Mouse (Mus musculus): ENCODE data around the gene Plcd3. TPM values are rescaled to one million over a fixed set of nuclear protein-coding genes. Genes with fewer than 3 reads are reported as not detected.

Gene Plcd3
- polyA plus RNA-seq, 1 experiment from 2014 or later: 1.8 TPM

GRCm38 (mm10) chr11:103116008-103116818, 14.8 kb upstream of the Plcd3 start, which contains the start of gene Hexim1:
Gene Hexim1 (plus strand): TSS chr11:103116231.
- peak; percentile 93 for ATAC-seq
- H3K27ac ChIP-seq: peak within 1 kb of the TSS; percentile 95
- peaks cover 28% of the 10 kb centered on the region for H3K4me1 ChIP-seq (replicated peaks)
- H3K9me3 ChIP-seq: no peaks in the 10 kb centered on the region
- WGBS: under 1% methylated on average over 53 of the region's 53 CpGs
- peak within 1 kb of the TSS; percentile 91 for H3K4me2 ChIP-seq (replicated peaks)
- no peaks in the 10 kb centered on the region for H3K36me3 ChIP-seq
- no peaks in the 10 kb centered on the region for H3K27me3 ChIP-seq (replicated peaks)
- H3K4me3 ChIP-seq (replicated peaks): peak within 1 kb of the TSS; percentile 70
- H3K9ac ChIP-seq: peak within 1 kb of the TSS; percentile 90

- peak overlapping the region; percentile 95 for H3K27ac ChIP-seq
- no peaks in the 10 kb centered on the region for H3K27me3 ChIP-seq (replicated peaks)
- peak overlapping the region; percentile 90 for H3K9ac ChIP-seq
- H3K36me3 ChIP-seq: no peaks in the 10 kb centered on the region
- no peaks in the 10 kb centered on the region for H3K9me3 ChIP-seq
- H3K4me1 ChIP-seq (replicated peaks): peaks cover 28% of the 10 kb centered on the region
- ATAC-seq: peak; percentile 73
- peak overlapping the region; percentile 72 for H3K4me2 ChIP-seq (replicated peaks)
- WGBS: under 1% methylated on average over 34 of the region's 34 CpGs
- H3K4me3 ChIP-seq (replicated peaks): peak overlapping the region; percentile 70
Measured at GRCm38 (mm10) chr11:103115163-103116007, 13.9 kb upstream of the Plcd3 start.

- Histone ChIP-seq H3K4me3 (replicated peaks) (peak overlapping the region; percentile 70), H3K4me2 (replicated peaks) (peak overlapping the region; percentile 72), H3K9me3 (no peaks in the 10 kb centered on the region), H3K9ac (peak overlapping the region; percentile 90), H3K4me1 (replicated peaks) (peaks cover 28% of the 10 kb centered on the region), H3K36me3 (no peaks in the 10 kb centered on the region), H3K27me3 (replicated peaks) (no peaks in the 10 kb centered on the region), H3K27ac (peak overlapping the region; percentile 95)
- 88% methylated on average over 11 of the region's 11 CpGs for WGBS
- no peak for ATAC-seq
Measured at GRCm38 (mm10) chr11:103114270-103114943, 12.9 kb upstream of the Plcd3 start.

GRCm38 (mm10) chr11:103113771-103114170, 12.3 kb upstream of the Plcd3 start:
- no peak overlapping the region for H3K27ac ChIP-seq
- no peak overlapping the region for H3K4me3 ChIP-seq (replicated peaks)
- no peak overlapping the region for H3K4me2 ChIP-seq (replicated peaks)
- no peaks in the 10 kb centered on the region; the same call in 1 of the 2 replicates for H3K36me3 ChIP-seq
- H3K4me1 ChIP-seq (replicated peaks): peaks cover 25% of the 10 kb centered on the region
- H3K9me3 ChIP-seq: no peaks in the 10 kb centered on the region
- ATAC-seq: no peak
- H3K27me3 ChIP-seq (replicated peaks): no peaks in the 10 kb centered on the region
- WGBS: 73% methylated on average over 4 of the region's 4 CpGs
- no peak overlapping the region for H3K9ac ChIP-seq

GRCm38 (mm10) chr11:103113005-103113404, 11.5 kb upstream of the Plcd3 start:
- 55% methylated on average over 12 of the region's 12 CpGs for WGBS
- peak overlapping the region; percentile 82; the same call in 1 of the 2 replicates for H3K4me2 ChIP-seq (replicated peaks)

GRCm38 (mm10) chr11:103112552-103112912, 11.1 kb upstream of the Plcd3 start:
- WGBS: 34% methylated on average over 9 of the region's 9 CpGs
- H3K27ac ChIP-seq: peak overlapping the region; percentile 45
- no peaks in the 10 kb centered on the region for H3K9me3 ChIP-seq
- no peak for ATAC-seq
- peaks cover 21% of the 10 kb centered on the region; the same call in 1 of the 2 replicates for H3K4me1 ChIP-seq (replicated peaks)
- H3K27me3 ChIP-seq (replicated peaks): no peaks in the 10 kb centered on the region
- H3K4me2 ChIP-seq (replicated peaks): peak overlapping the region; percentile 82
- H3K9ac ChIP-seq: peak overlapping the region; percentile 55; the same call in 1 of the 2 replicates
- H3K4me3 ChIP-seq (replicated peaks): peak overlapping the region; percentile 38
- no peaks in the 10 kb centered on the region; the same call in 1 of the 2 replicates for H3K36me3 ChIP-seq

More at GRCm38 (mm10) chr11:103113005-103113404, 11.5 kb upstream of the Plcd3 start:
- no peak for ATAC-seq
- Histone ChIP-seq H3K4me1 (replicated peaks) (peaks cover 21% of the 10 kb centered on the region; the same call in 1 of the 2 replicates), H3K27ac (0 out of 2 replicates have a peak overlapping the region, but pooled peaks have one; percentile 45), H3K27me3 (replicated peaks) (no peaks in the 10 kb centered on the region), H3K9ac (no peak overlapping the region), H3K9me3 (no peaks in the 10 kb centered on the region), H3K4me3 (replicated peaks) (no peak overlapping the region), H3K36me3 (no peaks in the 10 kb centered on the region; the same call in 1 of the 2 replicates)

- peak; percentile 32 for ATAC-seq
- no peaks in the 10 kb centered on the region; the same call in 1 of the 2 replicates for H3K36me3 ChIP-seq
- peak overlapping the region; percentile 38 for H3K4me3 ChIP-seq (replicated peaks)
- peaks cover 21% of the 10 kb centered on the region; the same call in 1 of the 2 replicates for H3K4me1 ChIP-seq (replicated peaks)
- WGBS: 2% methylated on average over 28 of the region's 28 CpGs
- no peaks in the 10 kb centered on the region for H3K9me3 ChIP-seq
- no peaks in the 10 kb centered on the region for H3K27me3 ChIP-seq (replicated peaks)
- peak overlapping the region; percentile 82 for H3K4me2 ChIP-seq (replicated peaks)
- peak overlapping the region; percentile 55 for H3K9ac ChIP-seq
- peak overlapping the region; percentile 45 for H3K27ac ChIP-seq
Measured at GRCm38 (mm10) chr11:103111881-103112551, 10.6 kb upstream of the Plcd3 start.

- no peak overlapping the region for H3K27ac ChIP-seq
- WGBS: 16% methylated on average over 10 of the region's 10 CpGs
- 0 out of 2 replicates have a peak overlapping the region, but pooled peaks have one; percentile 55 for H3K9ac ChIP-seq
Measured at GRCm38 (mm10) chr11:103111301-103111700, 9.8 kb upstream of the Plcd3 start.

GRCm38 (mm10) chr11:103106386-103106785, 4.9 kb upstream of the Plcd3 start:
- 76% methylated on average over 4 of the region's 4 CpGs for WGBS

More at GRCm38 (mm10) chr11:103111301-103111700, 9.8 kb upstream of the Plcd3 start:
- H3K9me3 ChIP-seq: no peaks in the 10 kb centered on the region
- peaks cover 3% of the 10 kb centered on the region; the same call in 1 of the 2 replicates for H3K36me3 ChIP-seq
- H3K4me1 ChIP-seq (replicated peaks): peaks cover 21% of the 10 kb centered on the region; the same call in 1 of the 2 replicates
- H3K4me3 ChIP-seq (replicated peaks): peak overlapping the region; percentile 38
- H3K27me3 ChIP-seq (replicated peaks): no peaks in the 10 kb centered on the region
- no peak for ATAC-seq
- peak overlapping the region; percentile 82 for H3K4me2 ChIP-seq (replicated peaks)

GRCm38 (mm10) chr11:103105810-103106209, 4.4 kb upstream of the Plcd3 start:
- H3K27me3 ChIP-seq (replicated peaks): peaks cover 6% of the 10 kb centered on the region; the same call in 1 of the 2 replicates
- H3K36me3 ChIP-seq: peaks cover 3% of the 10 kb centered on the region; the same call in 1 of the 2 replicates
- no peak overlapping the region for H3K27ac ChIP-seq
- H3K4me2 ChIP-seq (replicated peaks): peak overlapping the region; percentile 14; the same call in 1 of the 2 replicates
- no peak overlapping the region for H3K9ac ChIP-seq
- peaks cover 26% of the 10 kb centered on the region for H3K4me1 ChIP-seq (replicated peaks)
- H3K9me3 ChIP-seq: no peaks in the 10 kb centered on the region
- ATAC-seq: no peak
- WGBS: 81% methylated on average over 6 of the region's 6 CpGs
- H3K4me3 ChIP-seq (replicated peaks): no peak overlapping the region

More at GRCm38 (mm10) chr11:103106386-103106785, 4.9 kb upstream of the Plcd3 start:
- Histone ChIP-seq H3K4me2 (replicated peaks) (no peak overlapping the region), H3K4me1 (replicated peaks) (peaks cover 22% of the 10 kb centered on the region), H3K27me3 (replicated peaks) (peaks cover under 1% of the 10 kb centered on the region; the same call in 1 of the 2 replicates), H3K9me3 (no peaks in the 10 kb centered on the region), H3K27ac (no peak overlapping the region), H3K36me3 (peaks cover 3% of the 10 kb centered on the region; the same call in 1 of the 2 replicates), H3K4me3 (replicated peaks) (no peak overlapping the region), H3K9ac (no peak overlapping the region)
- no peak for ATAC-seq

All from intestine, embryonic 15.5 days (tissue).